Mouse (Mus musculus) midbrain, postnatal 0 days (tissue): Measurements from ENCODE around the gene Serpina1e. TPM values are rescaled to one million over a fixed set of nuclear protein-coding genes. Genes with fewer than 3 reads are reported as not detected.

ENCODE experiments used
- ATAC-seq: fragments of 200-750 bp; cut with Nextera tagmentation; 2 replicates; pipeline ENCODE4 v1.8.0; 2017; ENCODE audit warnings: moderate number of reproducible peaks, mild to moderate bottlenecking, moderate TSS enrichment, moderate library complexity; ENCODE audit not compliant: low FRiP score
- DNase-seq: peaks from one replicate; pipeline ENCODE4 v3.0.0-alpha.2; 2015; ENCODE audit warnings: low spot score
- H3K27ac ChIP-seq: fragments of 300-500 bp; sonication (generic); 2 replicates; pipeline ENCODE4 v1.5.1; 2014; ENCODE audit warnings: low read depth, mild to moderate bottlenecking, low read length, mixed read lengths
- H3K27me3 ChIP-seq: fragments of 300-500 bp; sonication (generic); 2 replicates; pipeline ENCODE4 v1.6.1; 2014; ENCODE audit warnings: low read length, control low read depth, mixed read lengths; ENCODE audit not compliant: insufficient read depth
- H3K36me3 ChIP-seq: fragments of 300-500 bp; sonication (generic); 2 replicates; pipeline ENCODE4 v1.6.1; 2014; ENCODE audit warnings: low read length, control low read depth, mixed read lengths; ENCODE audit not compliant: insufficient read depth
- H3K4me1 ChIP-seq: fragments of 300-500 bp; sonication (generic); 2 replicates; pipeline ENCODE4 v1.6.1; 2014; ENCODE audit warnings: mild to moderate bottlenecking, control low read depth, antibody characterized with exemption, low read length, mixed read lengths; ENCODE audit not compliant: insufficient read depth
- H3K4me2 ChIP-seq: fragments of 300-500 bp; sonication (generic); 2 replicates; pipeline ENCODE4 v1.6.1; 2014; ENCODE audit warnings: low read depth, mild to moderate bottlenecking, low read length, mixed read lengths; ENCODE audit not compliant: poor library complexity, severe bottlenecking
- H3K4me3 ChIP-seq: fragments of 300-500 bp; sonication (generic); 2 replicates; pipeline ENCODE4 v1.5.1; 2014; ENCODE audit warnings: low read depth, mild to moderate bottlenecking, low read length, moderate library complexity
- H3K9ac ChIP-seq: fragments of 300-500 bp; sonication (generic); replicated peaks from 2 replicates; pipeline ENCODE4 v1.6.1; 2014; ENCODE audit warnings: mild to moderate bottlenecking, low read length, moderate library complexity, mixed read lengths; ENCODE audit not compliant: poor library complexity, severe bottlenecking
- H3K9me3 ChIP-seq: fragments of 300-500 bp; sonication (generic); 2 replicates; pipeline ENCODE4 v1.6.1; 2016; ENCODE audit warnings: low read length, control low read depth
- CTCF ChIP-seq: IDR thresholded peaks from 2 replicates; pipeline ENCODE4 v1.5.1; 2016; ENCODE audit warnings: antibody characterized with exemption, mild to moderate bottlenecking
- WGBS: fragments of 180-500 bp; shearing (Covaris S2); extraction: QIAGEN DNeasy Blood & Tissue Kit; methylation state at CpG from one replicate; pipeline ENCODE4 v1.1.7; 2014; 5-methylcytosine and 5-hydroxymethylcytosine counted together
- polyA plus RNA-seq: library from polyadenylated mRNA; unstranded; fragments of >200 nt; fragmentation: Nextera tagmentation; extraction: Ambion mirVana; gene quantifications from 2 replicates; pipeline ENCODE4 v1.2.1, GENCODE M21; 2015
- total RNA-seq: library from RNA; depleted of rRNA; stranded (reverse); fragments of >200 nt; gene quantifications from 2 replicates; pipeline ENCODE4 v1.2.3, GENCODE M21; 2014

Serpina1e gene
- total and polyA plus RNA-seq, 2 experiments from 2014 or later, result not detected

DNA sequence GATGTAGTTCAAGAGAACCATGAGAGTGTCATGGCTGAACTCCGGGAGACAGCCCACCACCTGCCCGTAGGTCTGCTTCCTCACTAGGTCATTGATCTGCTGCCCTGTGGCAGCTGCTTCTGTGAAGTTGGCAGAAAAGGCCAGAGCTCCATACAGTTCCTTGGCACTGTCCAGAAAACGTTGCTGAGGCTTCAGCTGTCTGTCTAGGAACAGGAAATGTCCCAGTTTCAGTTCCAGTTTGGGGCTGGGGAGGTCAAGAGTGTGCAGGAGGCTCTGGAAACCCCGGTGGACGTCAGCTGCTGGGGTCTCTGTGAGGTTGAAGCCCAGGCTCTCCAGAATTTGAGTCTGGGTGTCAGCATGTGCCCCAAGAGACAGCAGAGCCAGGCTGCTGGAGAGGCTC is 27.1 kb upstream of the Serpina1e start:
- TF ChIP-seq CTCF, result no peak
- H3K4me1 ChIP-seq, result peaks cover 3% of the 10 kb centered on the region; the same call in 1 of the 2 replicates
- H3K27me3 ChIP-seq, result no peaks in the 10 kb centered on the region
- H3K36me3 ChIP-seq, result no peaks in the 10 kb centered on the region
- ATAC-seq (no peak), DNase-seq (no peak)
- no peak overlapping the region for H3K4me3 ChIP-seq
- H3K4me2 ChIP-seq, result no peak overlapping the region
- WGBS, result 75% methylated on average over 5 of the region's 5 CpGs
- H3K9ac ChIP-seq, result no peak overlapping the region
- no peak overlapping the region for H3K27ac ChIP-seq
- H3K9me3 ChIP-seq, result no peaks in the 10 kb centered on the region

- Histone ChIP-seq H3K4me1 (peaks cover 3% of the 10 kb centered on the region; the same call in 1 of the 2 replicates), H3K27me3 (no peaks in the 10 kb centered on the region), H3K36me3 (no peaks in the 10 kb centered on the region), H3K4me2 (no peak overlapping the region), H3K9me3 (no peaks in the 10 kb centered on the region), H3K4me3 (no peak overlapping the region), H3K9ac (no peak overlapping the region), H3K27ac (no peak overlapping the region)
- ATAC-seq (no peak), DNase-seq (peak; percentile 66)
- peak; percentile 78 for TF ChIP-seq CTCF
- WGBS, result 59% methylated on average over 4 of the region's 4 CpGs
These were observed 26.2 kb upstream of the Serpina1e start for GRCm38 (mm10) chr12:103984935-103985334.

GRCm38 (mm10) chr12:103981646-103982360 is 23.0 kb upstream of the Serpina1e start:
- WGBS, result 69% methylated on average over 7 of the region's 7 CpGs
- Histone ChIP-seq H3K4me2 (no peak overlapping the region), H3K4me3 (no peak overlapping the region), H3K4me1 (peaks cover 3% of the 10 kb centered on the region; the same call in 1 of the 2 replicates), H3K27ac (0 out of 2 replicates have a peak overlapping the region, but pooled peaks have one; percentile 8), H3K9me3 (no peaks in the 10 kb centered on the region), H3K9ac (0 out of 2 replicates have a peak overlapping the region, but pooled peaks have one; percentile 5), H3K27me3 (no peaks in the 10 kb centered on the region), H3K36me3 (no peaks in the 10 kb centered on the region)
- ATAC-seq, result peak; percentile 55; the same call in 1 of the 2 replicates
- DNase-seq, result peak; percentile 34
- TF ChIP-seq CTCF, result no peak

GRCm38 (mm10) chr12:103978294-103978693 is 19.5 kb upstream of the Serpina1e start:
- WGBS, result 83% methylated on average over 10 of the region's 10 CpGs
- no peaks in the 10 kb centered on the region for H3K9me3 ChIP-seq
- peaks cover 3% of the 10 kb centered on the region; the same call in 1 of the 2 replicates for H3K4me1 ChIP-seq
- DNase-seq (no peak), ATAC-seq (no peak)
- no peak overlapping the region for H3K9ac ChIP-seq
- H3K27ac ChIP-seq, result no peak overlapping the region
- no peaks in the 10 kb centered on the region for H3K27me3 ChIP-seq
- H3K4me3 ChIP-seq, result no peak overlapping the region
- no peak overlapping the region for H3K4me2 ChIP-seq
- no peak for TF ChIP-seq CTCF
- no peaks in the 10 kb centered on the region for H3K36me3 ChIP-seq

- DNase-seq (no peak), ATAC-seq (no peak)
- WGBS, result 32% methylated on average over 5 of the region's 5 CpGs
These were observed 19.1 kb upstream of the Serpina1e start for GRCm38 (mm10) chr12:103977846-103978245.

GRCm38 (mm10) chr12:103977060-103977459 is 18.3 kb upstream of the Serpina1e start:
- Histone ChIP-seq H3K9me3 (no peaks in the 10 kb centered on the region), H3K9ac (no peak overlapping the region), H3K36me3 (no peaks in the 10 kb centered on the region), H3K4me3 (no peak overlapping the region), H3K4me2 (no peak overlapping the region), H3K4me1 (peaks cover 3% of the 10 kb centered on the region; the same call in 1 of the 2 replicates), H3K27me3 (no peaks in the 10 kb centered on the region), H3K27ac (no peak overlapping the region)
- TF ChIP-seq CTCF, result no peak
- 31% methylated on average over 3 of the region's 3 CpGs for WGBS
- no peak for ATAC-seq
- DNase-seq, result no peak

More at GRCm38 (mm10) chr12:103977846-103978245, 19.1 kb upstream of the Serpina1e start:
- no peaks in the 10 kb centered on the region for H3K36me3 ChIP-seq
- no peaks in the 10 kb centered on the region for H3K9me3 ChIP-seq
- H3K4me1 ChIP-seq, result peaks cover 3% of the 10 kb centered on the region; the same call in 1 of the 2 replicates
- H3K27me3 ChIP-seq, result no peaks in the 10 kb centered on the region
- TF ChIP-seq CTCF, result peak; percentile 66
- no peak overlapping the region for H3K4me3 ChIP-seq
- no peak overlapping the region for H3K9ac ChIP-seq
- H3K27ac ChIP-seq, result no peak overlapping the region
- no peak overlapping the region for H3K4me2 ChIP-seq
